In the genomic region with DNA sequence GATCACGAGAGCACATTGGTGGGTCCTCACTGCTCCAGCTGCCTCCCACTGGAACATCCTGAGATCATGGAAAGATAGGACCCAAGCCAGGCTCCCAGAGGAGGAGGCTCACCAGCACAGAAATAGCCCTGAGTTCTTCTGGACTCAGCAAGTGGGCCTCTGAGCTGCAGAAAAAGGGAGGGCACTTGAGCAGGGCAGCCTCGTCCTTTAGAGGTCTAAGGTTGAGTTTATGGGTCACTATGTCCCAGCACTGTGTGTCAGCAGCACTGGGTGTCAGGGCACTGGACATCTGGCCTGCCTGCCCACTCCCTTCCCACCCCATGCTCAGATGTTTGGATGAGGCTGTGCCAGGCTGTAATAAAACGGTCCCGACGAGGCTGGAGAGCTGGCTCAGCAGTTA, we compare ENCODE assay signal across 15 mouse cellular contexts. TPM values are rescaled to one million over a fixed set of nuclear protein-coding genes. Genes with fewer than 3 reads are reported as not detected.
DNase-seq lines count a peak whose midpoint lies in the region; ATAC-seq lines count a peak whose summit lies in the region.
"Had no signal": no experiment of that assay in that cellular context is flagged by ENCODE, and none has a peak within 500 bp of the region (broad histone marks: within the 10 kb centered on the region; RNA-seq: fewer than 3 reads in every experiment).

No protein-coding gene starts in this region.

- no peak overlapping the region for H3K4me2 ChIP-seq in heart, embryonic 15.5 days
- no peak overlapping the region for H3K4me2 ChIP-seq in kidney, embryonic 16.5 days (replicated peaks; ENCODE audit: low read depth, low read length)
- H3K4me2 ChIP-seq in stomach, embryonic 15.5 days, result no peak overlapping the region
- H3K4me2 ChIP-seq: liver, embryonic 13.5 days; midbrain, embryonic 11.5 days; neural tube, embryonic 13.5 days had no signal

- no peak overlapping the region for H3K9ac ChIP-seq in heart, embryonic 15.5 days
- no peak overlapping the region for H3K9ac ChIP-seq in kidney, embryonic 16.5 days (replicated peaks; ENCODE audit: low read length)
- H3K9ac ChIP-seq in stomach, embryonic 15.5 days, result no peak overlapping the region
- H3K9ac ChIP-seq: liver, embryonic 13.5 days; neural tube, embryonic 13.5 days had no signal

- no peaks in the 10 kb centered on the region for H3K9me3 ChIP-seq in megakaryocyte, embryonic 14.5 days
- no peaks in the 10 kb centered on the region for H3K9me3 ChIP-seq in heart, embryonic 15.5 days (replicated peaks)
- no peaks in the 10 kb centered on the region for H3K9me3 ChIP-seq in kidney, embryonic 16.5 days (ENCODE audit: low read length)
- H3K9me3 ChIP-seq in stomach, embryonic 15.5 days, result no peaks in the 10 kb centered on the region
- H3K9me3 ChIP-seq: embryonic facial prominence, embryonic 10.5 days; liver, embryonic 13.5 days; neural tube, embryonic 13.5 days had no signal

- no peak for ATAC-seq in megakaryocyte, adult 5-6 weeks (ENCODE audit: poor library complexity, severe bottlenecking)
- no peak for ATAC-seq in heart, embryonic 15.5 days (replicated peaks; ENCODE audit: insufficient number of reproducible peaks, insufficient read depth, low FRiP score, low read depth)
- 0 out of 2 replicates have a peak, but pooled peaks have one; percentile 17 for ATAC-seq in kidney, embryonic 16.5 days (ENCODE audit: low FRiP score, low TSS enrichment)
- ATAC-seq in stomach, embryonic 15.5 days (ENCODE audit: insufficient read depth, low FRiP score, low read depth), result no peak
- ATAC-seq in monocyte, adult 5-6 weeks (replicated peaks; ENCODE audit: insufficient number of reproducible peaks, low FRiP score, low TSS enrichment, poor library complexity, severe bottlenecking), result no peak
- ATAC-seq: inflammation-experienced regulatory T-cells, adult 6 months had no signal

- no peak for DNase-seq in cerebellum, adult 18-20 months
- no peak for DNase-seq in layer of hippocampus, postnatal 14 days (ENCODE audit: low spot score in 2 of 2)
- DNase-seq: cerebellum, adult 11-12 months; liver, embryonic 13.5 days; right cerebral cortex, postnatal 25 days had no signal

- peaks cover 80% of the 10 kb centered on the region for H3K4me1 ChIP-seq in megakaryocyte, embryonic 14.5 days
- peaks cover 55% of the 10 kb centered on the region for H3K4me1 ChIP-seq in heart, embryonic 15.5 days (replicated peaks)
- H3K4me1 ChIP-seq in kidney, embryonic 16.5 days (ENCODE audit: insufficient read depth, low read length), result peaks cover 48% of the 10 kb centered on the region
- H3K4me1 ChIP-seq in stomach, embryonic 15.5 days, result peaks cover 28% of the 10 kb centered on the region

- H3K27ac ChIP-seq in heart, embryonic 15.5 days, result peak overlapping the region; percentile 50
- H3K27ac ChIP-seq in kidney, embryonic 16.5 days (ENCODE audit: low read length), result peak overlapping the region; percentile 41
- peak overlapping the region; percentile 22; the same call in 1 of the 2 replicates for H3K27ac ChIP-seq in stomach, embryonic 15.5 days
- H3K27ac ChIP-seq: embryonic facial prominence, embryonic 10.5 days; liver, embryonic 13.5 days; neural tube, embryonic 13.5 days had no signal

- H3K27me3 ChIP-seq in megakaryocyte, embryonic 14.5 days (replicated peaks), result peaks cover 25% of the 10 kb centered on the region
- peaks cover 25% of the 10 kb centered on the region for H3K27me3 ChIP-seq in heart, embryonic 15.5 days
- no peaks in the 10 kb centered on the region for H3K27me3 ChIP-seq in kidney, embryonic 16.5 days (ENCODE audit: insufficient read depth, low read length)
- no peaks in the 10 kb centered on the region for H3K27me3 ChIP-seq in stomach, embryonic 15.5 days (replicated peaks)

- WGBS in heart, embryonic 15.5 days, result 41% methylated on average over 5 of the region's 5 CpGs
- WGBS in kidney, embryonic 16.5 days, result 33% methylated on average over 5 of the region's 5 CpGs
- 57% methylated on average over 5 of the region's 5 CpGs for WGBS in stomach, embryonic 15.5 days

- H3K36me3 ChIP-seq in megakaryocyte, embryonic 14.5 days (replicated peaks; ENCODE audit: low read length), result peaks cover 4% of the 10 kb centered on the region
- no peaks in the 10 kb centered on the region for H3K36me3 ChIP-seq in heart, embryonic 15.5 days
- H3K36me3 ChIP-seq in kidney, embryonic 16.5 days (ENCODE audit: insufficient read depth, low read length), result no peaks in the 10 kb centered on the region
- no peaks in the 10 kb centered on the region for H3K36me3 ChIP-seq in stomach, embryonic 15.5 days
- H3K36me3 ChIP-seq: embryonic facial prominence, embryonic 10.5 days; liver, embryonic 13.5 days; neural tube, embryonic 13.5 days had no signal

- peak overlapping the region; percentile 48 for H3K4me3 ChIP-seq in megakaryocyte, embryonic 14.5 days (replicated peaks)
- no peak overlapping the region for H3K4me3 ChIP-seq in heart, embryonic 15.5 days
- no peak overlapping the region for H3K4me3 ChIP-seq in kidney, embryonic 16.5 days (ENCODE audit: low read length)
- no peak overlapping the region for H3K4me3 ChIP-seq in stomach, embryonic 15.5 days (replicated peaks)
- H3K4me3 ChIP-seq: embryonic facial prominence, embryonic 10.5 days; liver, embryonic 13.5 days; neural tube, embryonic 13.5 days had no signal

RNA-seq across cellular contexts. Expression of a gene that starts 0.8 kb away (rescaled TPM):
- polyA plus RNA-seq in megakaryocyte, embryonic 14.5 days (2012; ENCODE audit: insufficient read depth, low replicate concordance), result 4.5 and 13.7 TPM in 2 replicates
- total RNA-seq in megakaryocyte, adult 5-6 weeks (2015), result 2.0 and 2.8 TPM in 2 replicates
- total RNA-seq in megakaryocyte, adult 5-6 weeks (2017), result 2.7 and 16.8 TPM in 2 replicates
- polyA plus RNA-seq in heart, embryonic 15.5 days (2015; fragmentation: Nextera tagmentation; extraction: Ambion mirVana), result 7.5 and 9.5 TPM in 2 replicates
- polyA plus RNA-seq in kidney, embryonic 16.5 days (2015; fragmentation: Nextera tagmentation; extraction: Ambion mirVana), result 6.4 and 9.5 TPM in 2 replicates
- 7.0 and 7.2 TPM in 2 replicates for polyA plus RNA-seq in stomach, embryonic 15.5 days (2015; fragmentation: Nextera tagmentation; extraction: Ambion mirVana)
- total RNA-seq in monocyte, adult 5-6 weeks (2017), result 0.75 to 2.8 TPM (median 1.8 TPM) in 3 replicates
- total RNA-seq in layer of hippocampus, postnatal 14 days (2021), result 1 to 10 TPM; 2.9 to 4.0 TPM

RNA-seq across cellular contexts. Expression of a gene that starts 26.9 kb away (rescaled TPM):
- polyA plus RNA-seq in megakaryocyte, embryonic 14.5 days (2012; ENCODE audit: insufficient read depth, low replicate concordance), result 0.84 TPM in 1 of 2 replicates, not detected in the other
- 3.2 TPM in 2 replicates for total RNA-seq in megakaryocyte, adult 5-6 weeks (2015)
- 4.9 and 10.0 TPM in 2 replicates for total RNA-seq in megakaryocyte, adult 5-6 weeks (2017)
- 0.48 and 0.86 TPM in 2 replicates for polyA plus RNA-seq in heart, embryonic 15.5 days (2015; fragmentation: Nextera tagmentation; extraction: Ambion mirVana)
- 244 and 292 TPM in 2 replicates for polyA plus RNA-seq in kidney, embryonic 16.5 days (2015; fragmentation: Nextera tagmentation; extraction: Ambion mirVana)
- 26.5 and 36.2 TPM in 2 replicates for polyA plus RNA-seq in stomach, embryonic 15.5 days (2015; fragmentation: Nextera tagmentation; extraction: Ambion mirVana)
- total RNA-seq in monocyte, adult 5-6 weeks (2017), result 0.53 to 2.2 TPM in 2 of 3 replicates, not detected in the other
- total RNA-seq in layer of hippocampus, postnatal 14 days (2021), result 1 to 10 TPM; 2.0 to 2.8 TPM

RNA-seq across cellular contexts. Expression of a gene that starts 28.2 kb away (rescaled TPM):
- polyA plus RNA-seq in megakaryocyte, embryonic 14.5 days (2012; ENCODE audit: insufficient read depth, low replicate concordance), result not detected in 2 replicates
- 0.58 and 0.71 TPM in 2 replicates for total RNA-seq in megakaryocyte, adult 5-6 weeks (2015)
- total RNA-seq in megakaryocyte, adult 5-6 weeks (2017), result 0.22 and 0.57 TPM in 2 replicates
- 1.7 and 2.2 TPM in 2 replicates for polyA plus RNA-seq in heart, embryonic 15.5 days (2015; fragmentation: Nextera tagmentation; extraction: Ambion mirVana)
- 3.3 and 3.8 TPM in 2 replicates for polyA plus RNA-seq in kidney, embryonic 16.5 days (2015; fragmentation: Nextera tagmentation; extraction: Ambion mirVana)
- polyA plus RNA-seq in stomach, embryonic 15.5 days (2015; fragmentation: Nextera tagmentation; extraction: Ambion mirVana), result 1.6 and 2.6 TPM in 2 replicates
- total RNA-seq in monocyte, adult 5-6 weeks (2017), result not detected in 3 replicates
- total RNA-seq in layer of hippocampus, postnatal 14 days (2021), result 10 to 100 TPM; 12.9 to 15.2 TPM

RNA-seq across cellular contexts. Expression of a gene that starts 55.5 kb away (rescaled TPM):
- 0.17 TPM in 1 of 2 replicates, not detected in the other for polyA plus RNA-seq in megakaryocyte, embryonic 14.5 days (2012; ENCODE audit: insufficient read depth, low replicate concordance)
- 0.16 and 0.48 TPM in 2 replicates for total RNA-seq in megakaryocyte, adult 5-6 weeks (2015)
- total RNA-seq in megakaryocyte, adult 5-6 weeks (2017), result 0.33 and 0.49 TPM in 2 replicates
- 11.0 and 15.7 TPM in 2 replicates for polyA plus RNA-seq in heart, embryonic 15.5 days (2015; fragmentation: Nextera tagmentation; extraction: Ambion mirVana)
- 32.4 and 34.2 TPM in 2 replicates for polyA plus RNA-seq in kidney, embryonic 16.5 days (2015; fragmentation: Nextera tagmentation; extraction: Ambion mirVana)
- polyA plus RNA-seq in stomach, embryonic 15.5 days (2015; fragmentation: Nextera tagmentation; extraction: Ambion mirVana), result 11.7 and 11.8 TPM in 2 replicates
- total RNA-seq in monocyte, adult 5-6 weeks (2017), result 0.75 TPM in 1 of 3 replicates, not detected in the others
- total RNA-seq in layer of hippocampus, postnatal 14 days (2021), result 1 to 10 TPM; 2.1 to 2.4 TPM

Comparison
In these comparisons a context has a peak if more than half of its experiments do, and no peak if none do; other contexts are left out.
1. RNA of a gene that starts 26.9 kb away (polyA plus RNA-seq): 244 to 292 TPM in kidney, embryonic 16.5 days and 26.5 to 36.2 TPM in stomach, embryonic 15.5 days; 0.84 TPM in megakaryocyte, embryonic 14.5 days and 0.48 to 0.86 TPM in heart, embryonic 15.5 days; every median in the first group is over 10 times any median in the second.
2. Peak in every context shown above with its lines, with median percentiles within 50 percentile points of each other: H3K27ac ChIP-seq.